Mouse (Mus musculus) G1E (cell line): Measurements from ENCODE around the gene Tmigd1. TPM values are rescaled to one million over a fixed set of nuclear protein-coding genes. Genes with fewer than 3 reads are reported as not detected.

Source experiments
- ATAC-seq: 2 replicates; pipeline ENCODE4 v1.8.0; 2016; ENCODE audit warnings: mild to moderate bottlenecking; ENCODE audit not compliant: insufficient number of reproducible peaks, poor library complexity, low FRiP score, severe bottlenecking; ENCODE audit errors: extremely low read depth
- DNase-seq: peaks from one replicate; pipeline ENCODE4 v3.0.0; 2012; ENCODE audit warnings: low spot score
- H3K27me3 ChIP-seq: 2 replicates; pipeline ENCODE4 v1.6.1; 2012; ENCODE audit warnings: mild to moderate bottlenecking, low read length, inconsistent platforms; ENCODE audit not compliant: insufficient read depth
- H3K36me3 ChIP-seq: replicated peaks from 2 replicates; pipeline ENCODE3; 2012; ENCODE audit warnings: mild to moderate bottlenecking, inconsistent platforms
- H3K4me1 ChIP-seq: 2 replicates; pipeline ENCODE4 v1.6.1; 2012; ENCODE audit warnings: low read depth, low read length, inconsistent platforms, mixed read lengths; ENCODE audit not compliant: insufficient read depth
- H3K4me3 ChIP-seq: 2 replicates; pipeline ENCODE4 v1.5.1; 2012; ENCODE audit warnings: low read depth, mild to moderate bottlenecking, inconsistent platforms, low read length, moderate library complexity, mixed read lengths
- H3K9me3 ChIP-seq: replicated peaks from 2 replicates; pipeline ENCODE4 v1.6.1; 2012; ENCODE audit warnings: inconsistent platforms
- CTCF ChIP-seq: IDR thresholded peaks from 2 replicates; pipeline ENCODE4 v1.5.1; 2012; ENCODE audit warnings: low read depth, low read length, inconsistent platforms, mixed read lengths
- GATA1 ChIP-seq: IDR thresholded peaks from 2 replicates; pipeline ENCODE4 v1.6.1; 2012; ENCODE audit warnings: borderline replicate concordance, low read length, inconsistent platforms, mixed read lengths
- GATA2 ChIP-seq: IDR thresholded peaks from 2 replicates; pipeline ENCODE4 v1.6.1; 2012; ENCODE audit warnings: low read depth, low read length, inconsistent platforms, borderline replicate concordance
- POLR2AphosphoS5 ChIP-seq: IDR thresholded peaks from 2 replicates; pipeline ENCODE4 v1.6.1; 2012; ENCODE audit warnings: low read depth, low read length, inconsistent platforms; ENCODE audit not compliant: insufficient replicate concordance
- TAL1 ChIP-seq: conservative IDR thresholded peaks from 2 replicates; pipeline ENCODE4 v1.6.1; 2012; ENCODE audit warnings: low read depth, low read length, inconsistent platforms, mixed read lengths
- polyA plus RNA-seq: library from polyadenylated mRNA; stranded (reverse); fragments of >175 nt; gene quantifications from 2 replicates; pipeline ENCODE4 v1.2.3, GENCODE M21; 2012
- total RNA-seq, 2 experiments: library from RNA; stranded (forward) in 1 of 2; stranded (reverse) in 1 of 2; fragments of 200-1000 nt in 1 of 2; fragments of >200 nt in 1 of 2; fragmentation: Nextera tagmentation in 1 of 2; gene quantifications; 2 replicates each; pipeline ENCODE4 v1.2.3; 2014 to 2017

Gene Tmigd1
- total and polyA plus RNA-seq, 3 experiments: 0.38 TPM; not detected in 2

DNA sequence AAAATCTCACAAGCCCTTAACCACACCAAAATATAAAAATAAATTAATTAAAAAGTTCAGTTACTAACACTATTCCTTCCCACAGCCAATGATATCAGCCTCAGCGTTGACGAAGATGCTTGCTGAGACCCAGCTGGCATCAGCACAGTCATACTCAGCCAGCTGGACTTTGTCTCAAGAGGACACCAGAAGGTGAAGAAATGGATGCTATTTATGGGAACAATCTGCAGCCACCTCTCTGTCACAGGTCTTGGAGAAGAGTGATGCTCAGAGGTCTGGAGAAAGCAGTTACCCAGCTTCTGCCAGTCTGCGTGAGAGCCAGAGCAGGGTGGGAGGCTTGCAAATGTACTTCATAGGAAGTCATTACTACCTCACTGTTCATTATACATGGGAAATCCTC, 40.8 kb upstream of the Tmigd1 start:
- TF ChIP-seq GATA2: no peak
- TF ChIP-seq TAL1: no peak
- TF ChIP-seq POLR2AphosphoS5: no peak
- no peak for TF ChIP-seq GATA1
- TF ChIP-seq CTCF: no peak
- Histone ChIP-seq H3K4me1 (peaks cover 22% of the 10 kb centered on the region), H3K9me3 (no peaks in the 10 kb centered on the region), H3K27me3 (peaks cover 13% of the 10 kb centered on the region), H3K36me3 (no peaks in the 10 kb centered on the region), H3K4me3 (no peak overlapping the region)
- DNase-seq (no peak), ATAC-seq (no peak)

GRCm38 (mm10) chr11:76872556-76873234, 29.3 kb upstream of the Tmigd1 start:
- Histone ChIP-seq H3K4me3 (no peak overlapping the region), H3K36me3 (no peaks in the 10 kb centered on the region), H3K9me3 (no peaks in the 10 kb centered on the region), H3K4me1 (peaks cover 11% of the 10 kb centered on the region; the same call in 1 of the 2 replicates), H3K27me3 (peaks cover 14% of the 10 kb centered on the region)
- DNase-seq: no peak
- TF ChIP-seq POLR2AphosphoS5 (no peak), GATA2 (no peak), CTCF (no peak)
- ATAC-seq: no peak

DNA sequence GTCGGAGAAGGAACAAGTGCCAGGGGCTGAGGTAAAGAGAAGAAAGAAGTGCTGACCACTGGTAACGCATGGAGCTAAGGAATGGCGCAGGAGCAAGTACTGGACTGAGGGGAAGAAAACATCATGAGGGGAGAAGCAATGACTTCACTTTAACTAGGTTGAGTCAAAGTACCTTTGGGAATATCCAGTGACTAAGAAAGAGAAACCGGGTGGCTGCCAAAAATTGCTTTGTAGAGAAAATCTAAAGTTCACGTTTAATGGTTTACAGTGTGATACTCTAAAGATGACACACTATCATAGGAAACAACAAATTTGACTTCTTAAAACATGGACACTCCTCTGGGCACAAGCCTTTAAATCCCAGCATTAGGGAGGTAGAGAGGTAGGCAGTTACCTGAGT, 28.1 kb upstream of the Tmigd1 start:
- no peak for ATAC-seq
- Histone ChIP-seq H3K9me3 (no peaks in the 10 kb centered on the region), H3K4me1 (peaks cover 11% of the 10 kb centered on the region; the same call in 1 of the 2 replicates), H3K27me3 (peaks cover 16% of the 10 kb centered on the region), H3K36me3 (no peaks in the 10 kb centered on the region), H3K4me3 (no peak overlapping the region)
- TF ChIP-seq GATA1 (no peak), CTCF (no peak), TAL1 (no peak), POLR2AphosphoS5 (no peak), GATA2 (no peak)
- no peak for DNase-seq

GRCm38 (mm10) chr11:76874766-76875165, 27.2 kb upstream of the Tmigd1 start:
- ATAC-seq: no peak
- peaks cover 16% of the 10 kb centered on the region for H3K27me3 ChIP-seq
- H3K4me3 ChIP-seq: no peak overlapping the region
- H3K36me3 ChIP-seq: no peaks in the 10 kb centered on the region
- H3K9me3 ChIP-seq: no peaks in the 10 kb centered on the region
- peaks cover 11% of the 10 kb centered on the region for H3K4me1 ChIP-seq
- TF ChIP-seq TAL1: no peak
- TF ChIP-seq POLR2AphosphoS5: no peak
- no peak for TF ChIP-seq GATA1
- TF ChIP-seq CTCF: no peak
- TF ChIP-seq GATA2: no peak
- DNase-seq: no peak

GRCm38 (mm10) chr11:76879816-76880215, 22.1 kb upstream of the Tmigd1 start:
- H3K4me3 ChIP-seq: no peak overlapping the region
- H3K27me3 ChIP-seq: peaks cover 6% of the 10 kb centered on the region
- H3K36me3 ChIP-seq: no peaks in the 10 kb centered on the region
- peaks cover 7% of the 10 kb centered on the region for H3K4me1 ChIP-seq
- no peaks in the 10 kb centered on the region for H3K9me3 ChIP-seq
- TF ChIP-seq TAL1: no peak
- TF ChIP-seq CTCF: no peak
- no peak for TF ChIP-seq GATA2
- TF ChIP-seq GATA1: no peak
- no peak for TF ChIP-seq POLR2AphosphoS5
- ATAC-seq (no peak), DNase-seq (no peak)

DNA sequence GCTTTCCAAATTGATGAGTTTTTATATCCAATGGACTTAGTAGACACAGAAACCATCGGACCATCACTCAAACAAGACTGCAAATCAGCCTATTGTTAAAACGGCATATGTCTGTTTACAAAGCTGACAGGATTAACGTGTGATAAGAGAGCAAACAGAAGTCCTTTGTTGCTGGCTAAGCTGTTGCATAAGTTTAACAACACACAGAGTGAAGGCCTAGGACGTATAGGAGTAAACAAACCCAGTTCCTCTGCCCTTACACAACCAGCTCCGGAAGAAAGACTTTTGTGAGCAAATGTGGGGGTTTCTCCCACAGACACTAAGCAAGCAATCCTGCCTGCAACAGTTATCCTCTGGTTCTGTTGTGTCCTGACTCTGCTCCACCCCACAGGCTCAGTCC, 17.5 kb upstream of the Tmigd1 start:
- Histone ChIP-seq H3K9me3 (no peaks in the 10 kb centered on the region), H3K36me3 (no peaks in the 10 kb centered on the region), H3K4me3 (no peak overlapping the region), H3K4me1 (peaks cover 4% of the 10 kb centered on the region), H3K27me3 (no peaks in the 10 kb centered on the region; the same call in 1 of the 2 replicates)
- ATAC-seq (no peak), DNase-seq (no peak)
- no peak for TF ChIP-seq GATA2
- no peak for TF ChIP-seq TAL1
- no peak for TF ChIP-seq GATA1
- TF ChIP-seq CTCF: no peak
- no peak for TF ChIP-seq POLR2AphosphoS5
